ENCODE assay signal across 11 mouse cellular contexts in genomic region chr5:146861588-146861987, GRCm38 (mm10). TPM values are rescaled to one million over a fixed set of nuclear protein-coding genes. Genes with fewer than 3 reads are reported as not detected.
DNase-seq lines count a peak whose midpoint lies in the region; ATAC-seq and TF ChIP-seq lines count a peak whose summit lies in the region.
"Had no signal": no experiment of that assay in that cellular context is flagged by ENCODE, and none has a peak within 500 bp of the region (broad histone marks: within the 10 kb centered on the region; RNA-seq: fewer than 3 reads in every experiment).

No protein-coding gene starts in this region.

- 0 out of 2 replicates have a peak, but pooled peaks have one; percentile 20 for ATAC-seq in forebrain, embryonic 16.5 days
- no peak for ATAC-seq in forebrain, embryonic 11.5 days (replicated peaks; ENCODE audit: low FRiP score)
- no peak for ATAC-seq in lung, embryonic 14.5 days (ENCODE audit: insufficient read depth)
- ATAC-seq in erythroid progenitor cell, adult 5-6 weeks (replicated peaks; ENCODE audit: low FRiP score, poor library complexity, severe bottlenecking) = no peak
- ATAC-seq: liver, embryonic 12.5 days; midbrain, embryonic 13.5 days had no signal

- H3K36me3 ChIP-seq in forebrain, embryonic 16.5 days (ENCODE audit: control insufficient read depth, insufficient read depth) = no peaks in the 10 kb centered on the region
- H3K36me3 ChIP-seq in forebrain, embryonic 11.5 days (ENCODE audit: control insufficient read depth, insufficient read depth, low read length) = no peaks in the 10 kb centered on the region
- H3K36me3 ChIP-seq in lung, embryonic 14.5 days (ENCODE audit: insufficient read depth) = no peaks in the 10 kb centered on the region
- H3K36me3 ChIP-seq: liver, embryonic 12.5 days; midbrain, embryonic 13.5 days had no signal

- 43% methylated on average over 7 of the region's 7 CpGs for WGBS in forebrain, embryonic 16.5 days
- 49% methylated on average over 7 of the region's 7 CpGs for WGBS in forebrain, embryonic 11.5 days
- WGBS in lung, embryonic 14.5 days = 29% methylated on average over 7 of the region's 7 CpGs

- no peak overlapping the region for H3K27ac ChIP-seq in forebrain, embryonic 16.5 days (ENCODE audit: low read length)
- no peak overlapping the region for H3K27ac ChIP-seq in forebrain, embryonic 11.5 days (ENCODE audit: low read depth, low read length)
- no peak overlapping the region for H3K27ac ChIP-seq in lung, embryonic 14.5 days (ENCODE audit: low read depth)
- H3K27ac ChIP-seq: liver, embryonic 12.5 days; midbrain, embryonic 13.5 days had no signal

- H3K4me1 ChIP-seq in forebrain, embryonic 16.5 days (replicated peaks; ENCODE audit: control insufficient read depth, insufficient read depth, low read length) = no peaks in the 10 kb centered on the region
- H3K4me1 ChIP-seq in forebrain, embryonic 11.5 days (replicated peaks; ENCODE audit: control insufficient read depth, insufficient read depth, low read length) = no peaks in the 10 kb centered on the region
- H3K4me1 ChIP-seq in lung, embryonic 14.5 days (ENCODE audit: insufficient read depth) = 0 out of 2 replicates have a peak, but pooled peaks cover 3% of the 10 kb centered on the region
- H3K4me1 ChIP-seq: midbrain, embryonic 13.5 days had no signal

- no peak overlapping the region for H3K4me3 ChIP-seq in forebrain, embryonic 16.5 days (replicated peaks; ENCODE audit: low read length)
- H3K4me3 ChIP-seq in forebrain, embryonic 11.5 days (ENCODE audit: low read depth, low read length) = no peak overlapping the region
- H3K4me3 ChIP-seq in lung, embryonic 14.5 days (ENCODE audit: low read depth, low read length) = no peak overlapping the region
- H3K4me3 ChIP-seq: liver, embryonic 12.5 days; midbrain, embryonic 13.5 days had no signal

- TF ChIP-seq CTCF in lung, embryonic 14.5 days (IDR thresholded peaks at IDR 0.05; ENCODE audit: low read depth) = no peak

- no peaks in the 10 kb centered on the region for H3K27me3 ChIP-seq in forebrain, embryonic 16.5 days (replicated peaks; ENCODE audit: control insufficient read depth, insufficient read depth, low read length)
- no peaks in the 10 kb centered on the region for H3K27me3 ChIP-seq in forebrain, embryonic 11.5 days (ENCODE audit: control insufficient read depth, insufficient read depth, low read length)
- H3K27me3 ChIP-seq in lung, embryonic 14.5 days (ENCODE audit: insufficient read depth, low read length) = no peaks in the 10 kb centered on the region
- H3K27me3 ChIP-seq: liver, embryonic 12.5 days; midbrain, embryonic 13.5 days had no signal

- no peak overlapping the region for H3K4me2 ChIP-seq in forebrain, embryonic 16.5 days (ENCODE audit: low read length)
- no peak overlapping the region for H3K4me2 ChIP-seq in forebrain, embryonic 11.5 days (ENCODE audit: low read depth, low read length, severe bottlenecking)
- H3K4me2 ChIP-seq in lung, embryonic 14.5 days = no peak overlapping the region
- H3K4me2 ChIP-seq: liver, embryonic 12.5 days; midbrain, embryonic 13.5 days had no signal

- no peak for DNase-seq in forebrain, embryonic 11.5 days (ENCODE audit: low spot score)
- DNase-seq in spleen, postnatal 36 days (ENCODE audit: low spot score in 2 of 2) = peak; percentile 44 to 46
- no peak for DNase-seq in spleen, postnatal 14 days (ENCODE audit: low spot score in 2 of 2)
- DNase-seq in lung, embryonic 14.5 days = peak; percentile 44
- no peak for DNase-seq in yolk sac, embryonic 10.5 days (ENCODE audit: low spot score)
- DNase-seq in adrenal gland, postnatal 10 days = no peak
- DNase-seq: kidney, adult 18-20 months had no signal

- no peak overlapping the region for H3K9ac ChIP-seq in forebrain, embryonic 16.5 days (replicated peaks; ENCODE audit: low read depth, low read length)
- H3K9ac ChIP-seq in forebrain, embryonic 11.5 days (ENCODE audit: low read length) = no peak overlapping the region
- H3K9ac ChIP-seq in lung, embryonic 14.5 days = no peak overlapping the region
- H3K9ac ChIP-seq: liver, embryonic 12.5 days; midbrain, embryonic 13.5 days had no signal

- H3K9me3 ChIP-seq in forebrain, embryonic 16.5 days (ENCODE audit: control insufficient read depth, low read length) = no peaks in the 10 kb centered on the region
- H3K9me3 ChIP-seq in forebrain, embryonic 11.5 days (ENCODE audit: control insufficient read depth, low read length) = no peaks in the 10 kb centered on the region
- H3K9me3 ChIP-seq in lung, embryonic 14.5 days (ENCODE audit: low read depth, low read length) = no peaks in the 10 kb centered on the region
- H3K9me3 ChIP-seq: liver, embryonic 12.5 days; midbrain, embryonic 13.5 days had no signal

RNA-seq across cellular contexts. Expression of gene Rasl11a, which starts 16.7 kb away (rescaled TPM):
- 11.0 and 11.4 TPM in 2 replicates for polyA plus RNA-seq in forebrain, embryonic 16.5 days (2015; fragmentation: Nextera tagmentation; extraction: Ambion mirVana)
- 24.8 and 28.6 TPM in 2 replicates for polyA plus RNA-seq in forebrain, embryonic 11.5 days (2014; fragmentation: Nextera tagmentation; extraction: Ambion mirVana)
- 18.6 and 20.4 TPM in 2 replicates for polyA plus RNA-seq in lung, embryonic 14.5 days (2014; fragmentation: Nextera tagmentation; extraction: Ambion mirVana)
- not detected in 2 replicates for total RNA-seq in erythroid progenitor cell, adult 5-6 weeks (2015; ENCODE audit: low replicate concordance)
- total RNA-seq in erythroid progenitor cell, adult 5-6 weeks (2017; ENCODE audit: low replicate concordance) = not detected in 2 replicates
- 1 to 10 TPM; 8.4 to 9.0 TPM for total RNA-seq in adrenal gland, postnatal 10 days (2021)

RNA-seq across cellular contexts. Expression of gene Rpl21, which starts 28.9 kb away (rescaled TPM):
- 320 and 325 TPM in 2 replicates for polyA plus RNA-seq in forebrain, embryonic 16.5 days (2015; fragmentation: Nextera tagmentation; extraction: Ambion mirVana)
- polyA plus RNA-seq in forebrain, embryonic 11.5 days (2014; fragmentation: Nextera tagmentation; extraction: Ambion mirVana) = 440 and 469 TPM in 2 replicates
- 678 and 713 TPM in 2 replicates for polyA plus RNA-seq in lung, embryonic 14.5 days (2014; fragmentation: Nextera tagmentation; extraction: Ambion mirVana)
- 547 and 879 TPM in 2 replicates for total RNA-seq in erythroid progenitor cell, adult 5-6 weeks (2015; ENCODE audit: low replicate concordance)
- 529 and 618 TPM in 2 replicates for total RNA-seq in erythroid progenitor cell, adult 5-6 weeks (2017; ENCODE audit: low replicate concordance)
- total RNA-seq in adrenal gland, postnatal 10 days (2021) = 100 to 1,000 TPM; 288 to 299 TPM

Comparison
In these comparisons a context has a peak if more than half of its experiments do, and no peak if none do; other contexts are left out.
1. DNase-seq: peak in spleen, postnatal 36 days (2 of 2) and lung, embryonic 14.5 days (single experiment); none in forebrain, embryonic 11.5 days (single experiment), spleen, postnatal 14 days (0 of 2), yolk sac, embryonic 10.5 days (single experiment) and adrenal gland, postnatal 10 days (single experiment).